Mouse (Mus musculus) liver, adult 2 months (tissue): ENCODE results near the gene Unc93a2.
"Not testable (repeated sequence)": the region's sequence is repeated elsewhere in the genome, so short reads cannot be mapped to it uniquely, and the experiment has no call there.

ENCODE experiments used
- CTCF ChIP-seq: fragments of 200-500 bp; IDR thresholded peaks from 2 replicates; pipeline ENCODE4 v1.5.1; 2011; ENCODE audit warnings: low read depth, low read length, control low read depth
- POLR2A ChIP-seq: fragments of 200-500 bp; IDR thresholded peaks from 2 replicates; pipeline ENCODE4 v1.6.1; 2011; ENCODE audit warnings: low read length, control low read depth; ENCODE audit not compliant: insufficient read depth; ENCODE audit errors: extremely low read depth

GRCm38 (mm10) chr17:7388341-7388957 is 3.2 kb upstream of the Unc93a2 start:
- TF ChIP-seq CTCF, POLR2A: not testable (repeated sequence)
